ENCODE assay signal across 17 mouse cellular contexts in genomic region chr2:60837616-60838015, GRCm38 (mm10).
DNase-seq lines count a peak whose midpoint lies in the region; ATAC-seq and TF ChIP-seq lines count a peak whose summit lies in the region.
"Had no signal": no experiment of that assay in that cellular context is flagged by ENCODE, and none has a peak within 500 bp of the region (broad histone marks: within the 10 kb centered on the region; RNA-seq: fewer than 3 reads in every experiment).

No protein-coding gene starts in this region.

- H3K9me3 ChIP-seq in kidney, embryonic 15.5 days (replicated peaks), result no peaks in the 10 kb centered on the region
- no peaks in the 10 kb centered on the region for H3K9me3 ChIP-seq in liver, embryonic 16.5 days (replicated peaks; ENCODE audit: control insufficient read depth, low read length)
- no peaks in the 10 kb centered on the region for H3K9me3 ChIP-seq in lung, postnatal 0 days (ENCODE audit: low read length)
- H3K9me3 ChIP-seq: forebrain, embryonic 13.5 days; neural tube, embryonic 13.5 days had no signal

- intact Hi-C loops in gastrocnemius, adult 2 months (cut with DNase I), result no loop called here
- intact Hi-C loops in left cerebral cortex, postnatal 25 days (cut with DNase I), result no loop called here

- 64% methylated on average over 5 of the region's 5 CpGs for WGBS in kidney, adult 2 months
- WGBS in kidney, embryonic 15.5 days, result 68% methylated on average over 5 of the region's 5 CpGs
- 45% methylated on average over 5 of the region's 5 CpGs for WGBS in liver, embryonic 16.5 days (ENCODE audit: insufficient replicate concordance)
- 39% methylated on average over 5 of the region's 5 CpGs for WGBS in lung, postnatal 0 days

- TF ChIP-seq EP300 in lung, postnatal 0 days (IDR thresholded peaks at IDR 0.05), result no peak

- no peak for TF ChIP-seq CTCF in gastrocnemius, adult 2 months (IDR thresholded peaks at IDR 0.05)
- no peak for TF ChIP-seq CTCF in kidney, adult 2 months (conservative IDR thresholded peaks at IDR 0.05; ENCODE audit: insufficient read depth, insufficient read length, low read depth, low read length)
- TF ChIP-seq CTCF in lung, postnatal 0 days (IDR thresholded peaks at IDR 0.05), result no peak

- no peak for DNase-seq in gastrocnemius, adult 2 months
- DNase-seq in gastrocnemius, adult 18-20 months (ENCODE audit: low spot score), result no peak
- DNase-seq in kidney, adult 2 months, result peak; percentile 56
- no peak for DNase-seq in liver
- no peak for DNase-seq in lung, postnatal 0 days (ENCODE audit: low spot score)
- no peak for DNase-seq in left cerebral cortex, postnatal 25 days (ENCODE audit: low spot score in 2 of 2)
- DNase-seq: gastrocnemius, postnatal 36 days; layer of hippocampus, adult 9-11 months; spleen, adult 18-20 months; thymus, adult 18-20 months had no signal

- no peaks in the 10 kb centered on the region for H3K27me3 ChIP-seq in kidney, adult 2 months (replicated peaks; ENCODE audit: control insufficient read depth, insufficient read depth, low read length)
- no peaks in the 10 kb centered on the region for H3K27me3 ChIP-seq in kidney, embryonic 15.5 days
- no peaks in the 10 kb centered on the region for H3K27me3 ChIP-seq in liver, embryonic 16.5 days (ENCODE audit: control insufficient read depth, insufficient read depth, low read depth, low read length)
- H3K27me3 ChIP-seq in lung, postnatal 0 days (replicated peaks; ENCODE audit: insufficient read depth, low read length), result no peaks in the 10 kb centered on the region
- H3K27me3 ChIP-seq: CH12.LX; neural tube, embryonic 13.5 days had no signal

- no peak overlapping the region for H3K9ac ChIP-seq in kidney, embryonic 15.5 days
- no peak overlapping the region for H3K9ac ChIP-seq in liver, embryonic 16.5 days (ENCODE audit: low read depth, low read length)
- no peak overlapping the region for H3K9ac ChIP-seq in lung, postnatal 0 days (replicated peaks; ENCODE audit: low read depth)
- H3K9ac ChIP-seq: forebrain, embryonic 13.5 days; neural tube, embryonic 13.5 days had no signal

- no peak overlapping the region for H3K4me2 ChIP-seq in kidney, embryonic 15.5 days
- no peak overlapping the region for H3K4me2 ChIP-seq in liver, embryonic 16.5 days (ENCODE audit: low read depth, low read length)
- H3K4me2 ChIP-seq in lung, postnatal 0 days (replicated peaks; ENCODE audit: low read depth, low read length), result no peak overlapping the region
- H3K4me2 ChIP-seq: forebrain, embryonic 13.5 days; neural tube, embryonic 13.5 days had no signal

- H3K4me1 ChIP-seq in kidney, adult 2 months (ENCODE audit: control insufficient read depth, insufficient read depth, low read length), result 0 out of 2 replicates have a peak, but pooled peaks cover 3% of the 10 kb centered on the region
- peaks cover 16% of the 10 kb centered on the region for H3K4me1 ChIP-seq in kidney, embryonic 15.5 days
- peaks cover 6% of the 10 kb centered on the region for H3K4me1 ChIP-seq in liver, embryonic 16.5 days (ENCODE audit: control insufficient read depth, low read depth, low read length)
- H3K4me1 ChIP-seq in lung, postnatal 0 days (ENCODE audit: insufficient read depth, low read depth, low read length), result peaks cover 19% of the 10 kb centered on the region; the same call in 1 of the 2 replicates
- H3K4me1 ChIP-seq: forebrain, embryonic 13.5 days had no signal

- no peak overlapping the region for H3K4me3 ChIP-seq in gastrocnemius, adult 2 months
- H3K4me3 ChIP-seq in kidney, adult 2 months (ENCODE audit: insufficient read depth, low read depth, low read length), result no peak overlapping the region
- H3K4me3 ChIP-seq in kidney, embryonic 15.5 days (replicated peaks), result no peak overlapping the region
- no peak overlapping the region for H3K4me3 ChIP-seq in liver, embryonic 16.5 days (ENCODE audit: low read depth, low read length)
- no peak overlapping the region for H3K4me3 ChIP-seq in lung, postnatal 0 days (ENCODE audit: low read depth, low read length)
- H3K4me3 ChIP-seq: forebrain, embryonic 13.5 days; neural tube, embryonic 13.5 days had no signal

- H3K27ac ChIP-seq in gastrocnemius, adult 2 months, result peak overlapping the region; percentile 63
- H3K27ac ChIP-seq in kidney, adult 2 months (ENCODE audit: insufficient read depth, low read depth, low read length), result peak overlapping the region; percentile 39; the same call in 1 of the 2 replicates
- no peak overlapping the region for H3K27ac ChIP-seq in kidney, embryonic 15.5 days
- peak overlapping the region; percentile 12; the same call in 1 of the 2 replicates for H3K27ac ChIP-seq in liver, embryonic 16.5 days (ENCODE audit: low read length)
- 0 out of 2 replicates have a peak overlapping the region, but pooled peaks have one; percentile 39 for H3K27ac ChIP-seq in lung, postnatal 0 days (ENCODE audit: low read length)
- H3K27ac ChIP-seq: forebrain, embryonic 13.5 days; hindbrain, postnatal 0 days; kidney, postnatal 0 days; neural tube, embryonic 13.5 days had no signal

- no peak for ATAC-seq in kidney, embryonic 15.5 days (replicated peaks; ENCODE audit: low FRiP score)
- peak; percentile 54; the same call in 1 of the 2 replicates for ATAC-seq in liver, embryonic 16.5 days (ENCODE audit: low read depth)
- ATAC-seq in lung, postnatal 0 days, result no peak
- ATAC-seq: forebrain, embryonic 13.5 days; hindbrain, postnatal 0 days had no signal

- no peak for TF ChIP-seq POLR2A in kidney, adult 2 months (IDR thresholded peaks at IDR 0.05; ENCODE audit: low read depth, low read length)

- H3K36me3 ChIP-seq in kidney, adult 2 months (ENCODE audit: control insufficient read depth, insufficient read depth, low read length), result no peaks in the 10 kb centered on the region; the same call in 1 of the 2 replicates
- H3K36me3 ChIP-seq in kidney, embryonic 15.5 days, result peaks cover 27% of the 10 kb centered on the region
- no peaks in the 10 kb centered on the region; the same call in 1 of the 2 replicates for H3K36me3 ChIP-seq in liver, embryonic 16.5 days (ENCODE audit: control insufficient read depth, insufficient read depth)
- peaks cover 13% of the 10 kb centered on the region; the same call in 1 of the 2 replicates for H3K36me3 ChIP-seq in lung, postnatal 0 days (ENCODE audit: insufficient read depth, low read length)
- H3K36me3 ChIP-seq: neural tube, embryonic 13.5 days had no signal
